Mouse (Mus musculus) urinary bladder, postnatal 10 days (tissue): ENCODE measurements around the gene Tap1.
A peak's percentile ranks its signal among the peaks of the same experiment; 100 is the strongest.
"Not testable (repeated sequence)": the region's sequence is repeated elsewhere in the genome, so short reads cannot be mapped to it uniquely, and the experiment has no call there.

Source experiments
- DNase-seq: peaks from one replicate; pipeline ENCODE4 v3.0.0; 2022; ENCODE audit warnings: low spot score

The Tap1 gene

DNA sequence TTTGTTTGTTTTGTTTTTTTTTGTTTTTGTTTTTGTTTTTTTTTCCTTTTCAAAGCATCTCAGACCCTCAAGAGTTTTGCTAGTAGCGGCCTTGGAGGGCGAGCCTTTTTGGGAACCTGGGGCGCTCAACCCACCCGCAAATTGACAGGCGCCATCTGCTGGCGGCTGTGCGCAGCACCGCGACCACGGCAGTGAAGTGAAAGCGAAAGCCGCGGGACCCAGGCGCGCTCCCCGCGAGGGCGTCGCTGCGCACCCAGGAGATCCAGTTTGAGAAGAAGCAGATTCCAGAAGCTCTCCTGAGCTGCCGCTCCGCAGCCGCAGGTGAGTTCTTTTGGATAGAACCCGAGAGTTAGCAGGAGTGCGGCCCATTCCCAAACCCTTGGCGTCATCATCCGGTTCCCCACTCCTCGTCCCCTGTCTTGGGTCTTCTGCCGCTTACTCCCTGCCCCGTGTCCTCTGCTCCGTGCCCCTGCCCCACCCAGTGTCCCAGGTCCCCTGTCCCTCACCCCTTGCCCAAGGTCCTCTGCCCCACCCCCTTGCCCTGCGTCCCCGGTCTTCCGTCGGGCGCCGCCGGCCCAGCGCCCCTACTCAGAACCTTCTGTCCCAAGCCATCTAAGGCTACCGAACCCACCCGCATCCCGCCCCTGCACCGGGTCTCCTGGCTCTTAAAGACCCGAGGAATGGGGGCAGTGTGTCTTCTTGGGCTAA, 17.1 kb downstream of the Tap1 start:
- DNase-seq, result peak; percentile 61

DNA sequence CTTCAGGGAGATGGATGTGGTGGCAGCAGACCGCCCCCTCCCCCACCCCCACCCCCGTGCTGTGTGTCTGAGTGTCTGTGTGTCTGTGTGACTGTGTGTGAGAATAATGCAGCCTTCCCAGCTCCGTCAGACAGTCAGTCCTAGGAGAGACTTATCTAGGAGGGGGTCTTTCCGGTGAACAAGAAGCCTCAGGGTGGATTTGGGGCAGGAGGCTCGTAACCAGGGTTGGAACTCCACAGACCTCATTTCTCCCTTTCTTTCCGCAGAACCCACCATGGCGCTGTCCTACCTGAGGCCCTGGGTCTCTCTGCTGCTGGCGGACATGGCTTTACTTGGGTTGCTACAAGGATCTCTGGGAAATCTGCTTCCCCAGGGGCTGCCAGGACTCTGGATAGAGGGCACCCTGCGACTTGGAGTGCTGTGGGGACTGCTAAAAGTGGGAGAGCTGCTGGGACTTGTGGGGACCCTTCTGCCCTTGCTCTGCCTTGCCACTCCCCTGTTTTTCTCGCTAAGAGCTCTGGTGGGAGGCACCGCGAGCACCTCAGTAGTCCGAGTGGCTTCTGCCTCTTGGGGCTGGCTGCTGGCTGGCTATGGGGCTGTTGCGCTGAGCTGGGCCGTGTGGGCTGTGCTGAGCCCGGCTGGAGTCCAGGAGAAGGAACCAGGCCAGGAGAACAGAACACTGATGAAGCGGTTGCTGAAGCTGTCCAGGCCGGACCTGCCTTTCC, 17.8 kb downstream of the Tap1 start:
- no peak for DNase-seq

DNA sequence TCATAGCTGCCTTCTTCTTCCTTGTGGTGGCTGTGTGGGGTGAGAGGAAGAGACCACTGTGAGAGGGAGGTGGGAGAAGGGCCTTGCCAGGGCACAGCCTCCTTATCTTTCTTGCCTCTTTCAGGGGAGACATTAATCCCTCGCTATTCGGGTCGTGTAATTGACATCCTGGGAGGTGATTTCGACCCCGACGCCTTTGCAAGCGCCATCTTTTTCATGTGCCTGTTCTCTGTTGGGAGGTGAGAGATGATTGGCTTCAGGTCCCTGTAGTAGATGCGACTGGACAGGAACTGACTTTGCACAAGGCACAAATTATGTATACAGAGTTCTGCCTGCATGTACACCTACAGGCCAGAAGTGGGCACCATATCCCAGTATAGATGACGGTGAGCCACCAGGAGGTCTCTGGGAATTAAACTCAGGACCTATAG, 18.4 kb downstream of the Tap1 start:
- DNase-seq, result no peak

DNA sequence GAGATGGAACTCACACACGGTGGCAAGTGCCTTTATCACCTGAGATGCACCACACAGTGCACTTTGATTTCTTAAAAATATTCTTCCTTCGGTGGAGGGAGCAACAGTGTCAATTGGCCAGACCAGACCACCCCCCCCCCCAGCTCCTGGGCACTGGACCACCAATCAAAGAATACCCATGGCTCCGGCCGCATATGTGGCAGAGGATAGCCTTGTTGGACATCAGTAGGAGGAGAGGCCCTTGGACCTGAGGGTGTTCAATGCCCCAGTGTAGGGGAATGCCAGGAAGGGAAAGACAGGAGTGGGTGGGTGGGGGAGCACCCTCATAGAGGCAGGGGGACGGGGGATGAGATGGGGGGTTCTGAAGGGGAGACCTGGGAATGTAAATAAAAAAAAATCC, 19.4 kb downstream of the Tap1 start:
- no peak for DNase-seq

DNA sequence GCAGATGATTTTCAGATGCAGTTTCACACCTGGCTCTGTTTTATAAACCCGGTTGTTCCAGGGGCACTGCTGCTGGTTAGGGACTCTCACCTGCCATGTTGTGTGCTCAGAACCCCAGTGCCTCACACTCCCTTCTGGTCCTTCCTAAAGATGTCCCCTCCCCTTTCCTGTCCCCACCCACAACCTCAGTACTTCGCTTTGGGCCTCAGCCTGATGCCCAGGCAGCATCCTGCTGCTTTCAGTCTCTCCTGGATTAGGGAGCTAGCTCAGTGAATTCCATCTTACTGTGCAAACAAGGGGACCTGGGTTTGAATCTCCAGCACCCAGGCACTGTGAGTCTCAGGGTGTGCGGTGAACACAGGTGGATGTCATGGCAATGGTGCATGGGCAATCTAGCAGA, 20.1 kb downstream of the Tap1 start:
- no peak for DNase-seq

DNA sequence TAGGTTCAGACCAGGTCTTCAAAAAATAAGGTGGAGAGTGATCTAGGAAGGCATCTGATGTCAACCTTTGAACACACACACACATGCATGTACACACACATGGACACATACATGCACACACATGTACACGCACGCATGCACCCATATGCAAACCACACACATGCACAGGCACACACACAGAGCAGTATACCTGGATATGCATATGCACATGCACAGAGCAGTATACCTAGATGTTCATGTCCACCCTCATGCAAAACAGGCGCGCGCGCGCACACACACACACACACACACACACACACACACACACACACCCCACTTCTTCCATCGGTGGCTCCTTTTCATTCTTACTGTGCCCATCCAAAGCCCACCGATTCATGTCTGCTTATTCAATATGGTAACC, 20.5 kb downstream of the Tap1 start:
- DNase-seq, result no peak

DNA sequence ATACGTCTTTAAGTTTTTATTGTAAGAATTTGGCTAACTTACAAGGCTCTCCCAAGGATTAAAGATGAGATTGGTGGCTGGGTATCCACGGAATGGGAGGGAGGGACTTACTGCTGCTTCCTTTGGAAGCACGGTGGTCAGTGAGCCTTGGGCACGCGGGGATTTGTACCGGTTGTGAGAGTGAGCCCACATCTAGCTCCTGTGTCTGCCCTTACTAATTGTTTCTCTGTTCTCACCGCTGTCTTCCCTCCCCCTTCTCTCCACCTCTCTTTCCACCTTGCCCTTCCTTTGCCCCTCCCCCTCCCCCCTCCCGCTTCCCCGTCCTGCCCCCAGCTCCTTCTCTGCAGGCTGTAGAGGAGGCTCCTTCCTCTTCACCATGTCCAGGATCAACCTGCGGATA, 21.1 kb downstream of the Tap1 start:
- no peak for DNase-seq

DNA sequence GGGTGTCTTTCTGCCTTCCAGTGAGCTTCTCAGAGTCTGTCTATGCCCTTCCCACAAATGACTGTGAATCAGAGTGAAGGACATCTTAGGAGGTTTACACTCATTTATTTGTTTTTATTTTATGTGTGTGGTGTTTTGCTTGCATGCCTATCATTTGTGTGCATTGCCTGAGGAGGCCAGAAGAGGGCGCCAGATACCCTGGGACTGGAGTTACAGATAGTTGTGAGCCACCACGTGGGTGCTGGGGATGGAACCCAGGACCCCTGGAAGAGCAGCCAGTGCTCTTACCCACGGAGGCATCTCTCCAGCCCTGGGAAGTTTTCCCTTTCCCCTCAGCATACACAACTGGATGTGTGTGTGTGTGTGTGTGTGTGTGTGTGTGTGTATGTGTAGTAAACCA, 22.3 kb downstream of the Tap1 start:
- no peak for DNase-seq

DNA sequence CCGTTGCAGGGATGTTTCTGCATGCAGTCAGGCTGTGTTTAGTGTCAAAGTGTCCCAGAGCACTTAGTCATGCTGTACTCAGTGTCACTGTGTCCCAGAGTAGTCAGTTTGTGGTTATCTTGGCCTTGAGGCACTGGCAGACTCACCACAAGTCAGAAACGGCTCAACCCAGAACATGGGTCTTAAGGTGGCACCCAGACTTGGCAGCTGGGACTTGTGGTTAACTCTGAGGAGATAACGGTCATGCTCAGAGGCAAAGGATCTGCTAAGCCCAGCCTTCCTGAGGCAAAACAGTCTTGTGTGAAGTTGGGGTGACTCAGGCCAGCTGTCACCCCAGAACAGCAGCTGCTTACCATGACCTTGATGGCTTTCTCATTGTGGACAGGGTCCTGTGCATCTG, 23.2 kb downstream of the Tap1 start:
- DNase-seq, result no peak

DNA sequence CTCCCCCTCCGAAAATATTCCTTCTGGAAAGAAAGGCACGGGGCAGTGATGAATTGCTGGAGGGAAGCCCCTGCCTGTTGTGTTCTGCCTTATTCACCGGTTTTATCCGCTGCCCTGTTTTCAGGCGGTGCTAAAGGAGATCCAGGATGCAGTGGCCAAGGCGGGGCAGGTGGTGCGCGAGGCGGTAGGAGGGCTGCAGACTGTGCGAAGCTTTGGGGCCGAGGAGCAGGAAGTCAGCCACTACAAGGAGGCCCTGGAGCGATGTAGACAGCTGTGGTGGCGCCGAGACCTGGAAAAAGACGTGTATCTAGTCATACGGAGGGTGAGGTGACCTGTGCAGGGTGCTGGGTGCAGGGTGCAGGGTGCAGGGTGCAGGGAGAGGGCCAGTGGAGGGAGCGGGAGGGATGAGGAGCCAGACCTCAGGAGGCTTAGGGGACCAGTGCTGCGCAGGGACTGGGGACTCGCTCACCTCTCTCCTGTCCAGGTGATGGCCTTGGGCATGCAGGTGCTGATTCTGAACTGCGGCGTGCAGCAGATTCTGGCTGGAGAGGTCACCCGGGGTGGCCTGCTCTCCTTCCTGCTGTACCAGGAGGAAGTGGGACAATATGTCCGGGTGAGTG, 24.5 kb downstream of the Tap1 start:
- no peak for DNase-seq

DNA sequence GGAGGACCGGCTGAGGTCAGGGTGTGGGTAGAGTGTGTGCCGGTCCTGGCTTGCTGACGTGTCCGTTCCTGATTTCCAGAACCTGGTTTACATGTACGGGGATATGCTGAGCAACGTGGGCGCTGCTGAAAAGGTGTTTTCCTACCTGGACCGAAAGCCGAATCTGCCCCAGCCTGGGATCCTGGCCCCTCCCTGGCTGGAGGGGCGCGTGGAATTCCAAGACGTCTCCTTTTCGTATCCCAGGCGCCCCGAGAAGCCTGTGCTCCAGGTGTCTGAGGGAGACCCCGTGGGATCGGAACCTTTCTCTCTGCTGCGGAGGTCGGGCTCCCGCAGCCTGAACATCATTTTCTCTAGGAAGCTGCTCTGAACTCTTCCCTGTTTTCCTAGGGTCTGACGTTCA, 26.6 kb downstream of the Tap1 start:
- no peak for DNase-seq

DNA sequence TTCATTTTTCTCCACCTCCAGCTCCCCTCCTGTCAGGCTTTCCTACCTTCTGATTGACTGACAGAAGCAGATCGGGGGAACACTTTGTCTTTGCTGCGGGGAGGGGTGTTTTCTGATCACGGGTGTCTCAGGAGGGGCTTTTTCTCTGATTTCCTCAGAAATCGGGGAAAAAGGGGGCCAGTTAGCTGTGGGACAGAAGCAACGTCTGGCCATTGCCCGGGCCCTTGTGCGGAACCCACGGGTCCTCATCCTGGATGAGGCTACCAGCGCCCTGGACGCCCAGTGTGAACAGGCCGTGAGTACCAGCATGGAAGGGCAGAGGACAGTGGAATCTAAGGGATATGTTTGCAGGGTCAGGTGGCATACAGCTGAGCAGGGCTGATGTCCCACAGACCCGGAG, 27.8 kb downstream of the Tap1 start:
- no peak for DNase-seq

DNA sequence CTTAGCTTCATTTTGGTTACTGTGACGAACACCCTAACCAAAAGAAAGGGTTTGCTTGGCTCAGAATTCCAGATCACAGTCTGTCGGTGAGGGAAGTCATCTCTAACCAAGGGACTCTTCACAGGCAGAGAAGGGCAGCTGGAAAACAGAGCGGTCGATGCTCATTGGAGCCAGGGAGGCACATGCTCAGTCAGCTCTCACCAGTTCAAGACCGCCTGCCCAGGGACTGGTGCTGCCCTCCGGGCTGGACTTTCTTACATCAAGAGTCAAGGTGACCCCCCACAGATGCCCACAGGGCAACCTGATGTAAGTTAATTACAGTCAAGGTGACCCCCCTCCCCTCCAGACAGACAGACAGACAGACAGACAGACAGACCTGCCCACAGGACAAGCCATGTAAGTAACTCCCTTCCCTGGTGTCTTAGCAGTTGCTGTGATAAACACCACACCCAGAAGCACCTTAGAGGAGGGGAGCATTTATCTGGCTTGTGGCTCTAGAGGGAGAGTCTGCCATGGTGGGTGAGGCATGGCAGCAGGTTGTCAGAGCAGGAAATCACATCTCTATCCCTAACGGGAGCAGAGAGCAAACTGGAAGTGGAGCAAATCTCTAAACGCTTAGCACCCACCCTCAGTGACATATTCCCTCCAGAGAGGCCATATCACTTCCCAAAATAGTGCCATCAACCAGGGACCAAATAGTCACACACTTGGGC, 30.0 kb downstream of the Tap1 start:
- DNase-seq, result no peak

DNA sequence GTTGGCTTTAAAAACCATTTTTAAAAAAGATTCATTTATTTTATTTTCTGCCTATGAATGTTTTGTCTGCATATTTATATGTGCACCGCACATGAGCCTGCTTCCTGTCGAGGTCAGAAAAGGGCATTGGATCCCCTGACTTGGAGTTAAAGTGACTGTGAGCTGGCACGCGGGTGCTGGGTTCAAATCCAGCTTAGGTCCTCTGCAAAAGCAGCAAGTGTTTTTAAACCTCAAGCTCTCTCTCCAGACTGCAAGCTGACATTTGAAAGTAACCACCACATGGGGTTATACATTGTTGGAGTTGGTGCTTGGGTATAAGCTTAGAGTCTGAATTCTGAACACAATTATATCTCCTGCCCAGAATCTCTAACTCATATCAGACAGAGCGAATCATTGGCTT, 30.6 kb downstream of the Tap1 start:
- no peak for DNase-seq

DNA sequence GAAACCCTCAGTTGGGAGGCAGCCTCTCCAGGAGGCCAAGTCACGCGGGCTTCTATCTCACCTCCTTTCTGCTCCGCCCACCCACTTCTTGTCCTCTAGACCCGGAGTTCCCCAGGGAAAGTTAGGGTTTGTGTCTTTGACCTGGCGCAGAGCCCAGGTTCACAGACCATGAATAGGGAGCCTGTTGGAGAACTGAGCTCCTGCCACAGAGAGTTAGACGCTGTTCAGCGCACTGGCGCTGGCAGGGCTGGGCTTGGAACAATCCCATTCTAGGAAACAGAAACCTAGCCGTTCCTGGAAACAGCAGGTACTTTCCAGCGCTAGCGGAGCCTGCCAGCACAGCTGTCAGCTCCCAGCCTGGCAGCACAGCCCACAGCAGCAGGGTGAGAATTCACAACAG, 31.3 kb downstream of the Tap1 start:
- DNase-seq, result no peak

DNA sequence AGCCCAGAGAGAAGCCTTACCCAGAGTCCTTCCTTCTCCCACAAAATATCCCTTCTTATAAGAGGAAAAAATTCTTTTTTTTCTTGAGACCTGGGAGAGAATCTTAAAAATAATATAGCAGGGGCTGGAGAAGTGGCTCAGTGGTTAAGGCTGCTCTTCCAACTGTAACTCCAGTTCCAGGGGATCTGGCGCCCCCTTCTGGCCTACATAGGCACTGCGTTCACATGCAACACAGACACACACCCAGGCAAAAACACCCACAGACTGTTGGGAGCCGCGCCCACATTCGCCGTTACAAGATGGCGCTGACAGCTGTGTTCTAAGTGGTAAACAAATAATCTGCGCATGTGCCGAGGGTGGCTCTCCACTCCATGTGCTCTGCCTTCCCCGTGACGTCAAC, 31.7 kb downstream of the Tap1 start:
- DNase-seq, result not testable (repeated sequence)

DNA sequence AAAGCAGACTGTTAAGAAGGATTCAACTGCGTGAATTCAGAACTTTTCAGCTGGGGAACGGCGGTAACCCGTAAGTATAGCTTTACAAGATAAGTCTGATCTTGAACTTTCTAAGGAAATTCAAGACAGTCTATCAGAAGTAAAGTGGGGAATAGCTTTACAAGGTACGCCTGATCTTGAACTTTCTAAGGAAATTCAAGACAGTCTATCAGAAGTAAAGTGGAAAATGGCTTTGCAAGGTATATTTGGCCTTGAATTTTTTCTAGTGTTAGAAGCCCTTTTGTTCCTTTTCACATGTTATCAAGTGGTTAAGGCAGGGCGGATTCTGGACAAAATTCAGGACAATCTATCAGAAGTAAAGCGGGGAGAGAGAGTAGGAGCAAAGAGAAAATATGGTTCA, 32.4 kb downstream of the Tap1 start:
- DNase-seq, result not testable (repeated sequence)

DNA sequence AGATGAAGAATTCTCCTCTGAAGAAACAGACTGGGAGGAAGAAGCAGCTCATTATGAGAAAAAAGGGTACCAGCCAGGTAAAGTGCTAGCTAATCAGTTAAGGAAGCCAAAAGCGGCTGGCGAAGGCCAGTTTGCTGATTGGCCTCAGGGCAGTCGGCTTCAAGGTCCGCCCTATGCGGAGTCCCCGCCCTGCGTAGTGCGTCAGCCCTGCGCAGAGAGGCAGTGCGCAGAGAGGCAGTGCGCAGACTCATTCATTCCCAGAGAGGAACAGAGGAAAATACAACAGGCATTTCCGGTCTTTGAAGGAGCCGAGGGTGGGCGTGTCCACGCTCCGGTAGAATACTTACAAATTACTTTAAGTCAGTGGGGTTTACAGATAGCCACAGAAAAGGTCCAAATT, 33.0 kb downstream of the Tap1 start:
- not testable (repeated sequence) for DNase-seq

DNA sequence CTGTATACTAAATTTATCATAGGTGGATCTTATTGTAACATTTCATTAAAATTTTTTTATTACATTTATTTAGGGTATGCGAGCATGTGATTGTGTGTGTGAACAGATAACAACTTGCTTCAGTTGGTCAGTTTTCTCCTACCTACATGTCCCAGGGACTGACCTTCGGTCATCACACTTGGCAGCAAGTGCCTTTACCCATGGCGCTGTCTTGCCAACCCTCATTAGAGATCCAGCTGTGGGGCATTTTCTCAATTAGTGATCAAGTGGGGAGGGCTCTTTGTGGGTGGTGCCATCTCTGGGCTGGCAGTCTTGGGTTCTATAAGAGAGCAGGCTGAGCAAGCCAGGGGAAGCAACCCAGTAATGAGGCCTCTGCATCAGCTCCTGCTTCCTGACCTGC, 37.5 kb downstream of the Tap1 start:
- no peak for DNase-seq

DNA sequence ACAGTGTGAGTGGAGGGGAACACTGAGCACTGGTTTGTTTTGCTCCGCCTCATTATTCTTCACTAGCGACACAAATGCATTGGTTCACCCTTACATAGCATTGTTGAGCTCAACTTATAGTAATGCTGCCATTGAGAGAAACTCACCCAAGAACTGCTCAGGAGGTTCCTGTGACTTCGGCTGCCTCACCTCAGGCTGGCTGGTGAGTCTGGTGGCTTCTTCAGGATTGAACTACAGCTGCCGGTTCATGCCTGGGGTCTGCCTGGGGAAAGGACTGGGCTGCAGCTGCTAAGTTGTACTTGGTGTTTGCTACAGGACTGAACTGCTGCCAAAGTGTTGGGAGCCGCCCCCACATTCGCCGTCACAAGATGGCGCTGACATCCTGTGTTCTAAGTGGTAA, 38.1 kb downstream of the Tap1 start:
- no peak for DNase-seq

DNA sequence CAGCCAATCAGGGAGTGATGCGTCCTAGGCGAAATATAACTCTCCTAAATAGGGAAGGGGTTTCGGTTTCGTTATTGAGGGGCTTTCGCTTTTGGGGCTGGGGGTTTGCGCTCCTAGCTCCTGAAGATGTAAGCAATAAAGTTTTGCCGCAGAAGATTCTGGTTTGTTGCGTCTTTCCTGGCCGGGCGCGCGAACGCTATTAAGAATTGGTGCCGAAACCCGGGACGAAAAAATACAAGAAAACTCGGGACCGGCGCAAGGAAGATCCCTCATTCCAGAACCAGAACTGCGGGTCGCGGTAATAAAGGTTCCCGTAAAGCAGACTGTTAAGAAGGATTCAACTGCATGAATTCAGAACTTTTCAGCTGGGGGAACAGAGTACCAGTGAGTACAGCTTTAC, 38.6 kb downstream of the Tap1 start:
- DNase-seq, result not testable (repeated sequence)

DNA sequence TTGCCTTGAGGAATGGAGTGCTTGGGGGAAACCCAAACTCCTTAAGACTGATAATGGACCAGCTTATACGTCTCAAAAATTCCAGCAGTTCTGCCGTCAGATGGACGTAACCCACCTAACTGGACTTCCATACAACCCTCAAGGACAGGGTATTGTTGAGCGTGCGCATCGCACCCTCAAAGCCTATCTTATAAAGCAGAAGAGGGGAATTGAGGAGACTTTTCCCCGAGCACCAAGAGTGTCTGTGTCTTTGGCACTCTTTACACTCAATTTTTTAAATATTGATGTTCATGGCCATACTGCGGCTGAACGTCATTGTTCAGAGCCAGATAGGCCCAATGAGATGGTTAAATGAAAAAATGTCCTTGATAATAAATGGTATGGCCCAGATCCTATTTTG, 43.6 kb downstream of the Tap1 start:
- not testable (repeated sequence) for DNase-seq

DNA sequence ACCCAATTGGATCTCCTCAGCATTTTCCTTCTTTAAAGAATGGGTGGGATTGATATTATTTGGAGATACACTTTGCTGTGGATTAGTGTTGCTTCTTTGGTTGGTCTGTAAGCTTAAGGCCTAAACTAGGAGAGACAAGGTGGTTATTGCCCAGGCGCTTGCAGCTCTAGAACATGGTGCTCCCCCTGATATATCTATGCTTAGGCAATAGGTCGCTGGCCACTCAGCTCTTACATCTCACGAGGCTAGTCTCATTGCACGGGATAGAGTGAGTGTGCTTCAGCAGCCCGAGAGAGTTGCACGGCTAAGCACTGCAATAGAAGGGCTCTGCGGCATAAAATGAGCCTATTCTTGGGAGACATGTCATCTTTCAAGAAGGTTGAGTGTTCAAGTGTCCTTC, 44.7 kb downstream of the Tap1 start:
- not testable (repeated sequence) for DNase-seq
